Mouse (Mus musculus) liver, adult 2 months (tissue): ENCODE measurements at regions not wholly inside any gene's neighbourhood (a gene's known extent, or its start where the extent isn't known, plus 50 kb on each side); places are given as distances from the start of the nearest gene placed in this dataset.
"Not testable (repeated sequence)": the region's sequence is repeated elsewhere in the genome, so short reads cannot be mapped to it uniquely, and the experiment has no call there.

ENCODE experiments used
- DNase-seq: peaks from one replicate; pipeline ENCODE4 v3.0.0-alpha.2; 2011; ENCODE audit warnings: low read depth, low spot score; ENCODE audit errors: extremely low read depth
- H3K27ac ChIP-seq: fragments of 200-500 bp; replicated peaks from 2 replicates; pipeline ENCODE4 v1.5.1; 2012; ENCODE audit warnings: low read depth, mild to moderate bottlenecking, control low read depth, inconsistent platforms, low read length; ENCODE audit not compliant: insufficient read depth
- H3K27me3 ChIP-seq: fragments of 200-500 bp; 2 replicates; pipeline ENCODE4 v1.6.1; 2012; ENCODE audit warnings: mild to moderate bottlenecking, moderate library complexity, low read length, inconsistent platforms; ENCODE audit not compliant: control insufficient read depth, insufficient read depth
- H3K36me3 ChIP-seq: fragments of 200-500 bp; 2 replicates; pipeline ENCODE4 v1.6.1; 2012; ENCODE audit warnings: low read length, inconsistent platforms; ENCODE audit not compliant: control insufficient read depth, insufficient read depth
- H3K4me1 ChIP-seq: fragments of 200-500 bp; 2 replicates; pipeline ENCODE4 v1.6.1; 2011; ENCODE audit warnings: low read length; ENCODE audit not compliant: control insufficient read depth, insufficient read depth
- H3K4me3 ChIP-seq: fragments of 200-500 bp; 2 replicates; pipeline ENCODE4 v1.5.1; 2011; ENCODE audit warnings: low read depth, mild to moderate bottlenecking, control low read depth, low read length, moderate library complexity; ENCODE audit not compliant: insufficient read depth
- H3K79me2 ChIP-seq: fragments of 200-500 bp; 2 replicates; pipeline ENCODE4 v1.6.1; 2012; ENCODE audit warnings: inconsistent platforms, mild to moderate bottlenecking, low read length, moderate library complexity; ENCODE audit not compliant: control insufficient read depth, insufficient read depth
- H3K9ac ChIP-seq: fragments of 200-500 bp; 2 replicates; pipeline ENCODE4 v1.6.1; 2012; ENCODE audit warnings: low read depth, mild to moderate bottlenecking, control low read depth, inconsistent platforms, low read length
- CTCF ChIP-seq: fragments of 200-500 bp; IDR thresholded peaks from 2 replicates; pipeline ENCODE4 v1.5.1; 2011; ENCODE audit warnings: low read depth, low read length, control low read depth
- POLR2A ChIP-seq: fragments of 200-500 bp; IDR thresholded peaks from 2 replicates; pipeline ENCODE4 v1.6.1; 2011; ENCODE audit warnings: low read length, control low read depth; ENCODE audit not compliant: insufficient read depth; ENCODE audit errors: extremely low read depth
- WGBS: fragments of 180-500 bp; shearing (Covaris S2); methylation state at CpG from one replicate; pipeline ENCODE4 v1.1.7; 2018; 5-methylcytosine and 5-hydroxymethylcytosine counted together

- WGBS, result 84% methylated on average over 6 of the region's 6 CpGs
- no peak for TF ChIP-seq POLR2A
- no peak for TF ChIP-seq CTCF
- Histone ChIP-seq H3K9ac (no peak overlapping the region), H3K4me3 (no peak overlapping the region), H3K4me1 (no peaks in the 10 kb centered on the region), H3K27me3 (no peaks in the 10 kb centered on the region), H3K79me2 (no peaks in the 10 kb centered on the region), H3K36me3 (no peaks in the 10 kb centered on the region), H3K27ac (no peak overlapping the region)
- DNase-seq, result no peak
These were observed 269.9 kb downstream of the Htr7 start for GRCm38 (mm10) chr19:35787246-35788021.

- not testable (repeated sequence) for H3K79me2 ChIP-seq, H3K27me3 ChIP-seq, DNase-seq, H3K36me3 ChIP-seq, H3K9ac ChIP-seq, H3K4me3 ChIP-seq, H3K4me1 ChIP-seq, H3K27ac ChIP-seq
- 74% methylated on average over 11 of the region's 11 CpGs for WGBS
These were observed 295.6 kb downstream of the Htr7 start for GRCm38 (mm10) chr19:35761750-35762149.

DNA sequence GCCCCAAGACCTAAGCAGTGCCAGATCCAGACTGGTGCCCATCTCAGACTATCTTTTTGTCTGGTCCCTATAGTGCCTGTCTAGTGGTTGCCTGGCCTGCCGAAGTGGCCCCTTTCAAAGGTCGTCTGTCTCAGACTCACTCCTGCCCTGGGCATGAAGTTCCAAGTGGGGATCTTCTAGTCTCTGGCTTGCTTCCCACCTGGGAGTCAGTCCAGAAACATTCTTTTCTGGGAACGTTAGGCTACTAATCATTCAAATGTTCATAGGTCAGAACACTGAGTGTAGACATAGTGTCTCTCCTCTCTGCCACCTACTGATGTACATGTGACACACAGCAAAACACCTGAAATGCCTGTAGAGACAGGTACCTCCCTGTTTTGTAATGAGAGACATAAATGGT is 297.6 kb downstream of the Htr7 start:
- WGBS, result 30% methylated on average over 3 of the region's 3 CpGs
- Histone ChIP-seq H3K27ac (no peak overlapping the region), H3K9ac (no peak overlapping the region), H3K4me1 (no peaks in the 10 kb centered on the region), H3K79me2 (no peaks in the 10 kb centered on the region), H3K27me3 (no peaks in the 10 kb centered on the region), H3K4me3 (no peak overlapping the region), H3K36me3 (no peaks in the 10 kb centered on the region)
- no peak for TF ChIP-seq POLR2A
- TF ChIP-seq CTCF, result no peak
- DNase-seq, result peak; percentile 77

DNA sequence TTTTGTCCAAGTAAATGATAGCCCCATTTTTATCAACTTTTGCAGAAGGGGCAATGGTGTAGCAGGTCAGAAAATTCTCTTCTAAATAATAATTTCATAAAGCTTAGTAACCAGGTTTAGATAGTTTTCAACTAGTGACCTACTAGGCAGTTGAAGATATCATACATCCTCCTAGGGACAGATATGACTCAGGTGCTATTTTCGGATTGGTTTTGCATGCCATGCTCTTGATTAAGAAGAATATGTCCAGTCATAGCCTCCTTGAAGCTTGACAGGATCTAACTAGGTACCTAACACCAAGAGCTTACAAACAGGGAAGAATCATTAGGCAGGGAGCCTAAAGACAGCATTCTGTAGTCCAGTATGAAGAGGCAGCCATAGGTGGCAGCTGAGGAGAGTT is 301.8 kb downstream of the Htr7 start:
- H3K27me3 ChIP-seq, result no peaks in the 10 kb centered on the region
- DNase-seq, result no peak
- no peak overlapping the region for H3K27ac ChIP-seq
- TF ChIP-seq CTCF (no peak), POLR2A (no peak)
- whole genome bisulfite sequencing, result 51% methylated on average over 1 of the region's 1 CpGs
- no peaks in the 10 kb centered on the region for H3K79me2 ChIP-seq
- no peaks in the 10 kb centered on the region for H3K36me3 ChIP-seq
- H3K9ac ChIP-seq, result no peak overlapping the region
- no peaks in the 10 kb centered on the region for H3K4me1 ChIP-seq
- no peak overlapping the region for H3K4me3 ChIP-seq

GRCm38 (mm10) chr19:35735754-35736153 is 321.6 kb downstream of the Htr7 start:
- H3K79me2 ChIP-seq, result no peaks in the 10 kb centered on the region
- H3K27me3 ChIP-seq, result no peaks in the 10 kb centered on the region
- 63% methylated on average over 4 of the region's 4 CpGs for WGBS

GRCm38 (mm10) chr19:35728436-35729060 is 328.8 kb downstream of the Htr7 start:
- no peak for TF ChIP-seq POLR2A
- no peak for TF ChIP-seq CTCF
- Histone ChIP-seq H3K4me1 (no peaks in the 10 kb centered on the region), H3K79me2 (no peaks in the 10 kb centered on the region), H3K27ac (no peak overlapping the region), H3K36me3 (no peaks in the 10 kb centered on the region), H3K9ac (no peak overlapping the region), H3K27me3 (no peaks in the 10 kb centered on the region), H3K4me3 (no peak overlapping the region)
- no peak for DNase-seq
- WGBS, result 64% methylated on average over 3 of the region's 3 CpGs

More at GRCm38 (mm10) chr19:35735754-35736153, 321.6 kb downstream of the Htr7 start:
- Histone ChIP-seq H3K4me3 (no peak overlapping the region), H3K27ac (no peak overlapping the region), H3K4me1 (no peaks in the 10 kb centered on the region), H3K9ac (no peak overlapping the region), H3K36me3 (no peaks in the 10 kb centered on the region)
- TF ChIP-seq CTCF (no peak), POLR2A (no peak)
- DNase-seq, result no peak
